Mouse (Mus musculus) kidney, adult 8-10 months (tissue): ENCODE results near the gene Bend6.

Experiments used
- DNase-seq, 2 experiments: peaks; one replicate each; pipeline ENCODE4 v3.0.0; 2022

Gene Bend6

GRCm38 (mm10) chr1:33907421-33908190, at the start of gene Bend6:
Gene Bend6 (minus strand): TSS chr1:33907816.
- peak in 1 of 2 experiments; percentile 4 for DNase-seq

GRCm38 (mm10) chr1:33955626-33956025, 48.0 kb upstream of the Bend6 start:
- DNase-seq = no peak

- DNase-seq = no peak
These were observed 40.9 kb upstream of the Bend6 start for GRCm38 (mm10) chr1:33948511-33948910.

GRCm38 (mm10) chr1:33947838-33948237, 40.2 kb upstream of the Bend6 start:
- DNase-seq = no peak

- no peak for DNase-seq
These were observed 39.2 kb upstream of the Bend6 start for GRCm38 (mm10) chr1:33946601-33947395.

- no peak for DNase-seq
These were observed 38.1 kb upstream of the Bend6 start for GRCm38 (mm10) chr1:33945756-33946155.

- DNase-seq = peak; percentile 10 to 32
These were observed 37.5 kb upstream of the Bend6 start for GRCm38 (mm10) chr1:33944977-33945750.

GRCm38 (mm10) chr1:33943943-33944342, 36.3 kb upstream of the Bend6 start:
- no peak for DNase-seq

- no peak for DNase-seq
These were observed 35.0 kb upstream of the Bend6 start for GRCm38 (mm10) chr1:33942638-33943037.

GRCm38 (mm10) chr1:33940364-33940928, 32.8 kb upstream of the Bend6 start:
- no peak for DNase-seq

GRCm38 (mm10) chr1:33939828-33940227, 32.2 kb upstream of the Bend6 start:
- no peak for DNase-seq

GRCm38 (mm10) chr1:33935946-33936345, 28.3 kb upstream of the Bend6 start:
- no peak for DNase-seq

- DNase-seq = no peak
These were observed 25.4 kb upstream of the Bend6 start for GRCm38 (mm10) chr1:33932845-33933499.

GRCm38 (mm10) chr1:33932196-33932595, 24.6 kb upstream of the Bend6 start:
- DNase-seq = no peak

GRCm38 (mm10) chr1:33931791-33932190, 24.2 kb upstream of the Bend6 start:
- DNase-seq = no peak

- no peak for DNase-seq
These were observed 19.9 kb upstream of the Bend6 start for GRCm38 (mm10) chr1:33927466-33927865.

- no peak for DNase-seq
These were observed 17.7 kb upstream of the Bend6 start for GRCm38 (mm10) chr1:33925283-33925682.

GRCm38 (mm10) chr1:33922975-33923374, 15.4 kb upstream of the Bend6 start:
- DNase-seq = no peak

GRCm38 (mm10) chr1:33916554-33916953, 8.9 kb upstream of the Bend6 start:
- no peak for DNase-seq

GRCm38 (mm10) chr1:33911589-33911988, 4.0 kb upstream of the Bend6 start:
- no peak for DNase-seq

GRCm38 (mm10) chr1:33908191-33908962, 761 bp upstream of the Bend6 start, which contains the start of gene Dst:
Gene Dst (plus strand): TSS chr1:33908225.
- DNase-seq = no peak

GRCm38 (mm10) chr1:33906927-33907326, 689 bp downstream of the Bend6 start:
- DNase-seq = no peak
